Mouse (Mus musculus) cortical plate, adult 2 months (tissue): ENCODE results near the gene Plscr2.

ENCODE experiments used
- CTCF ChIP-seq: fragments of 200-500 bp; IDR thresholded peaks from 2 replicates; pipeline ENCODE4 v1.5.1; 2011; ENCODE audit warnings: mild to moderate bottlenecking, control low read depth, low read length; ENCODE audit not compliant: insufficient read depth; ENCODE audit errors: extremely low read depth
- POLR2A ChIP-seq: fragments of 200-500 bp; IDR thresholded peaks from 2 replicates; pipeline ENCODE4 v1.6.1; 2011; ENCODE audit warnings: mild to moderate bottlenecking, low read length, control low read depth; ENCODE audit not compliant: insufficient read depth; ENCODE audit errors: extremely low read depth

DNA sequence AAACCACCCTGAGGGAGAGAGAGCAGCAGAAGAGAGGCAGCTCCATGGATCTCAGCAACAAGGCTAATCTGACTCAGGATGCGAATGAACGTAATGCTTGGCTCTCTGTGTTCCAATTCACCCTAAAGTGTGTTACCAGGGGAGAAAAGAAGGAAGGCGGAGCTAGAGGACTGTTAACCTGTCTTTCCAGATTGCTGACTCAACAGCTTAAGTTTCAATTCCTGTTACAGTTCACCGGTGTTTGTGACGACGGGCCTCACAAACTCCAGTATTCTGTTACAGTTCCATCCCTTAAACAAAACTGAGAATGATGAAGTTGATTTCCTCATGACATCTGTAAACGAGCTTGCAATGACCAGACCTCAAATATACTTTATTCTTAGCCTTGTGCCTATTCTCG is 29.7 kb downstream of the Plscr2 start:
- TF ChIP-seq POLR2A (no peak), CTCF (no peak)
